Mouse (Mus musculus) retina, postnatal 7 days (tissue): ENCODE measurements around the gene Trim2.

Experiments
- DNase-seq: peaks from one replicate; pipeline ENCODE4 v3.0.0-alpha.2; 2012; ENCODE audit warnings: low read depth, low spot score

Trim2 gene

GRCm38 (mm10) chr3:84193881-84194280 lies 112.8 kb downstream of the Trim2 start:
- DNase-seq: no peak

- DNase-seq: no peak
Measured at GRCm38 (mm10) chr3:84191141-84191881, 115.4 kb downstream of the Trim2 start.

- DNase-seq: no peak
Measured at GRCm38 (mm10) chr3:84190513-84191061, 116.1 kb downstream of the Trim2 start.

- DNase-seq: no peak
Measured at GRCm38 (mm10) chr3:84189629-84190173, 117.0 kb downstream of the Trim2 start.

GRCm38 (mm10) chr3:84181717-84182116 lies 125.0 kb downstream of the Trim2 start:
- no peak for DNase-seq

- DNase-seq: no peak
Measured at GRCm38 (mm10) chr3:84181102-84181501, 125.6 kb downstream of the Trim2 start.

GRCm38 (mm10) chr3:84180304-84180703 lies 126.4 kb downstream of the Trim2 start:
- DNase-seq: no peak

- no peak for DNase-seq
Measured at GRCm38 (mm10) chr3:84177834-84178233, 128.8 kb downstream of the Trim2 start.

- DNase-seq: peak; percentile 73
Measured at GRCm38 (mm10) chr3:84175337-84176315, 131.1 kb downstream of the Trim2 start.

- no peak for DNase-seq
Measured at GRCm38 (mm10) chr3:84173581-84174154, 133.0 kb downstream of the Trim2 start, which contains the start of gene Gm6525. Gene Gm6525 (plus strand): TSS chr3:84174104.

- no peak for DNase-seq
Measured at GRCm38 (mm10) chr3:84172406-84172805, 134.3 kb downstream of the Trim2 start.

- DNase-seq: no peak
Measured at GRCm38 (mm10) chr3:84169393-84170005, 137.2 kb downstream of the Trim2 start.

- DNase-seq: no peak
Measured at GRCm38 (mm10) chr3:84168943-84169342, 137.7 kb downstream of the Trim2 start.

- DNase-seq: no peak
Measured at GRCm38 (mm10) chr3:84166073-84166472, 140.6 kb downstream of the Trim2 start.

- no peak for DNase-seq
Measured at GRCm38 (mm10) chr3:84165391-84165790, 141.3 kb downstream of the Trim2 start.

GRCm38 (mm10) chr3:84157559-84158350 lies 148.9 kb downstream of the Trim2 start:
- no peak for DNase-seq

GRCm38 (mm10) chr3:84157011-84157410 lies 149.7 kb downstream of the Trim2 start:
- DNase-seq: no peak

GRCm38 (mm10) chr3:84156105-84156504 lies 150.6 kb downstream of the Trim2 start:
- no peak for DNase-seq

- DNase-seq: peak; percentile 93
Measured at GRCm38 (mm10) chr3:84155558-84156006, 151.1 kb downstream of the Trim2 start, which contains the start of gene Mnd1. Gene Mnd1 (minus strand): TSS chr3:84155786.

GRCm38 (mm10) chr3:84155146-84155545 lies 151.5 kb downstream of the Trim2 start:
- no peak for DNase-seq
